Mouse (Mus musculus): ENCODE data around the gene Tmem132d.

The Tmem132d gene

GRCm38 (mm10) chr5:128432916-128433315, at the start of gene Tmem132d:
Gene Tmem132d, minus strand, starts transcription at chr5:128433077.
- DNase-seq: peak; percentile 14 to 21

- no peak for DNase-seq
These were observed 47.9 kb upstream of the Tmem132d start for GRCm38 (mm10) chr5:128480816-128481215.

GRCm38 (mm10) chr5:128475372-128475771, 42.5 kb upstream of the Tmem132d start:
- DNase-seq: no peak

DNA sequence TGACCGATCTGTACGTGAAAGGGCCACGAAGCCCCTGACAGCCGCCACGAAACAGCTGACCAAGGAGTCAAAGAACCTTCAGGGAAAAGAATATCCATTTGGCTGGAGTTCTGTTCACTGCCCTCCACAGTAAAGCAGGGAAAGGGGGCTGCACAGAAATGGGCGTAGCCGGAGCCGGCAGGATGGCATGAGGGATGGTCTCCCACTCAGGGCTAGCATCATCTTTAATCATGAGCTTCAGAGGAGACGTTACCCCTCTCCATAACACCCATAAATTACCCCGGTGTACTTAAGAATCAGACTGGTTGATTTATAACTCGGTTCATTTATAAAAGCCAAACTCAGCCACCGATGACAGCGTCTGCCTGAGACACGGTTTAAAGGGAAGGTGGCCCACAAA, 36.9 kb upstream of the Tmem132d start:
- DNase-seq: no peak

- no peak for DNase-seq
These were observed 31.6 kb upstream of the Tmem132d start for GRCm38 (mm10) chr5:128464514-128464913.

GRCm38 (mm10) chr5:128460605-128461004, 27.7 kb upstream of the Tmem132d start:
- DNase-seq: no peak

DNA sequence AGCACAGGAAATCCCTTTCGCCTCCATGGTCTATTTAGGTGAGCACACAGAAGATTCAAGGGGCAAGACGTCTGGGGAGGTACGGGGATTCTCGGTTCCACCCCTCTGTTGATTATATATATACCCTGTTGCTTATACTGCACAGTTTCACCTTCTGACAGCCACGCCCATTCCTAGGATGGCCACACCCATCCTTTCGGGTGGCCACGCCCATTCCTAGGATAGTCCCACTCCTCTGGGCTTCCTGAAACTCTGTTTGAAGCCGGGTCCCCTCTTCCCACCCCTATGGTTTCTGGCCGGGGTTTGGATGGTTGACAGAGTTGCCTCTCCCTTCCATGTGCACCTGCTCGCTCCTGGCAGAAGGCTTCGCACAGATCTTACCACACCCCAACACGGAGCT, 22.9 kb upstream of the Tmem132d start:
- no peak for DNase-seq

DNA sequence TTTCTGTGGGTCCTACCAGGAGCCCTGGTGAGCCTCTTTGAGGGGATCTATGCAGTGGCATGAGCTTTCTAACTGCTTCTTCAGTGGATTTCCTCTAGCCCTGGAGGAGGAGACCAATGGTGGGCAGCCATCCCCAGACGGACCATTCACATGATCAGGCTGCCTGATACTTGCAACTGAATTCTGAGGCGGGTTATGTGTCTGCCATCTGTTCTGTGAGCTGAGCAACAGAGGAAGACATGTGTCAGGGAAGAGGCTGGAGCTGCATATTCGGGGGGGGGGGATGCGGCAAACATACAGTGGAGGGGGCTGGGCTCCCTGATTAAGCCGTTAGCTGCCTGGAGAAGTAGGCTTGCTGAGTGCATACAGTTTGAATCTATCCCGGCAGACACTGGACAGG, 19.3 kb upstream of the Tmem132d start:
- no peak for DNase-seq

GRCm38 (mm10) chr5:128450808-128451207, 17.9 kb upstream of the Tmem132d start:
- DNase-seq: no peak

GRCm38 (mm10) chr5:128444876-128445275, 12.0 kb upstream of the Tmem132d start:
- no peak for DNase-seq

- no peak for DNase-seq
These were observed 11.0 kb upstream of the Tmem132d start for GRCm38 (mm10) chr5:128443848-128444247.

DNA sequence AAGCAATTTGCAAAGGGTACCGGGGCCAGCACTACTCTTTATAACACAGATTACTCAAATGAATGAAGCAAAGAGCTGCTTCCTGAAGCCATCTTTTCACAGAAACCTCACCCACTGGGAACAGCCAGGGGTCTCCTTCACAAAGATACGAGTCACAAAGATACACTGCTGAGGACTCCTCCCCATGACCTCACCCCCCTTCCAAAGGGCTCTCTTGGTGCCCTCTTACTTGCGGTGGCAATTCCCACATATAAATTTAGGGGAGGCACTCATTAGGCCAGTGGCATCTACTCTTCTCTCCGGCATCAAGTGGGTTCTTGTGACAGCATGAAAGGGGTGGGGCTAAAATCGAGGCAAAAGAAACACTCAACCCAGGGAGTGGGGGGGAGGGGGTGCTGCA, 8.2 kb upstream of the Tmem132d start:
- no peak for DNase-seq

DNA sequence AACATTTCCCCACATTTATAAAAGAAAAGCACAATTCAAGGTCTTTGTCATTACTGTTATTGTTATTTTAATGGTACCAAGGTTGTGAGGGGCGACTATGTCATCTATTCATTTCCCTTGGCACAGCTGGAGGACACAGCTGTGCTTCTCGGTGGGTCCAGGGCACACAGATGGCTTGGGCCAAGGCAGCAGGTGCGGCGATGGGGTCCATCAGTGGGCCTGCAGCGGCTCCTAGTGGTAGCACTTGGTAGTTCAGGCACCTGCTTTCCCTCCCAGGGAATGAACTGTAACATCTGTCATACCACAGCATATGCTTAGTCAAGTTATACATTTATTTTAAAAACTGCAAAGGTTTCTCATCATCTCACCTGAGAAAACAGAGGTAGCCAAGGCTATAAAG, 7.0 kb upstream of the Tmem132d start:
- peak; percentile 34 to 42 for DNase-seq

DNA sequence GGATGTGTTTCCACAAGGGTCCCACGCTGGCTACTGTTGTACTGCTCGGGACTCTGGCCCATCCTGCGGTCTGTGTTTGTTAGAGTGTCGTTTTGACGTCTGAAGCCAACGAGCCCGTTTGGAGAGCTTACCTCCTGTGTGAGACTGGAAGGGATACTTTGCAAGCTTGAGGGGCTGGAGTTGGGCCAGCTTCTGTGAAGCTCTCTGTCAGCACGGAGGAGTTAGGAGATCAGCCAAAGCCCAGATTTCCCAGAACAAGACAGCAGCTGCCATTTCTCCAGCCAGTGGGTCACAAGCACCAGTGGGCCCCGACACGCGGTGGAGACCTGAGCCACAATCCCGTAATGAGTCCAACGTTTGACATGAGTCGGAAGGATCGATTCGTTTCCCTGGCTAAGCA, 5.2 kb upstream of the Tmem132d start:
- DNase-seq: no peak

DNA sequence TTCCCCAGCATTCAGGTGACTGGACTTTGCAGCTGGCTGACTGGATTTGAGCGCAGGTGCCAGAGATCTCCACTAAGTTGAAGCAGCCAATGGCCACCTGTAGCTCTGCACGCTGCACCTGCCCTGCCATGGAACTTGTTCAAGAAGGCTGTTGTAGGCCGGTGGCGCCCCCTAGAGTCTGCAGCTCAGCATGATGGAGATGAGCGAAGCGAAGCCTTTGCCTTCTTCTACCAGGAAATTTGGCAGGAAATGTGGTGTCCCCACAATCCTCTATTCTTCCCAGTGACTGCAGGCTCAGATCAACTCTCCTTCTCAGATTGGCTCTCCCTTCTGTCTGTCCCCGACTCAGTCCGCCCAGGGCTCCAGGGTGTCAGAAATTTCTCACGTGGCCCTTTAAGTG, 4.0 kb upstream of the Tmem132d start:
- DNase-seq: peak; percentile 24 to 42

DNA sequence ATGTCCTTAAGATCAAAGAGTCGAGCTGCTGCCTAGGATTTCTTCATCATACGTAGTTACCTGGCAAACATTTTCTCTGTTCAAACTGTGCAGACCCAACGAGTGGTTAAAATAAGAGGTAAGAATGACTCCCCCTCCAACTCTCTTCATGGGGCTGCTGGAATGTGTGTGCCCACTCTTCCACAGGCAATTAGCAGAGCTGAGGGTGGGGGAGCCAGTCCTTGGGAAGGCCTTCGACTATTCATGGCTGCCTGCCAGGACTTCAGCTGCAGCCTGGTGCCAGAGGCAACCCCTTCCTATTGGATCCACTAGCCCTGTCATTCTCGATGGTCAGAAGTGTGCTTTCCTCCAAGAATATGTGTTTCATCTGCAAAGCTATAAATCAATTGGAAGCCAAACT, 2.8 kb upstream of the Tmem132d start:
- no peak for DNase-seq

DNA sequence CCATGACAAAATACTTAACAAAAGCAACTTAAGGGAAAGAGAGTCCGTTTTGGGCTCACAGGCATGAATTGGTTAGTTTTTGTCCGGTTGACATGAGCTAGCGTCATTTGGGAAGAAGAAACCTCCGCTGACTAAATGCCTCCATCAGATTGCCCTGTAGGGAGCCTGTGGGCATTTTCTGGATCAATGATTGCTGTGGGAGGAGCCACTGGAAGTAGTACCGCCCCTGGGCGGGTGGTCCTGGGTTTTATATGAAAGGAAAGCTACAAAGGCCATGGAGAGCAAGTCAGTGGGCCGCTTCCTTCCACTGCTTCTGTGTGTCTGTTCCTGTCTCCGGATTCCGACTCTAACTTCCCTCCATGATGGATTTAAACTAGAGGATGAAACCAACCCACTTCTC, 909 bp upstream of the Tmem132d start:
- DNase-seq: no peak

GRCm38 (mm10) chr5:128432422-128432821, 455 bp downstream of the Tmem132d start:
- no peak for DNase-seq

GRCm38 (mm10) chr5:128424636-128425035, 8.2 kb downstream of the Tmem132d start:
- DNase-seq: peak; percentile 7 to 22

GRCm38 (mm10) chr5:128424213-128424612, 8.7 kb downstream of the Tmem132d start:
- no peak for DNase-seq

- no peak for DNase-seq
These were observed 10.8 kb downstream of the Tmem132d start for GRCm38 (mm10) chr5:128422090-128422489.

GRCm38 (mm10) chr5:128418149-128418710, 14.6 kb downstream of the Tmem132d start:
- DNase-seq: no peak

GRCm38 (mm10) chr5:128414056-128414455, 18.8 kb downstream of the Tmem132d start:
- no peak for DNase-seq

DNA sequence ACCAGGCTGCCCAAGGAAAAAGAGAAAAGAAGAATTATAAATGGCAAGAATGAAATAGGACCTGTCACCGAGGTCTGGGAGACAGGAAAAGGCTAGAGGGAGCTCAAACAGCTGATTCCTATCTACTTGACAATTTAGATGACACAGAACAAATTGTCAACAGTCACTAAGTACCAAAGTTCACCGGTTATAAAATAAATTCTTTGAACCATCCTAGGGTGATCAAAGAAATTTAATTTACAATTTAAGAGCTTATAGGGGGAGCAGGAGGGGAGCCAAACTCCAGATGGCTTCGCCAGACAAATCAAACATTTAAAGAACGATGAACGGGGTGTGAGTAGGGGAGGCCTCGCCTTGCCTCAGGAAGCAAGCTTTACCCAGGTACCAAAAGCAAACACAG, 20.6 kb downstream of the Tmem132d start:
- no peak for DNase-seq

DNA sequence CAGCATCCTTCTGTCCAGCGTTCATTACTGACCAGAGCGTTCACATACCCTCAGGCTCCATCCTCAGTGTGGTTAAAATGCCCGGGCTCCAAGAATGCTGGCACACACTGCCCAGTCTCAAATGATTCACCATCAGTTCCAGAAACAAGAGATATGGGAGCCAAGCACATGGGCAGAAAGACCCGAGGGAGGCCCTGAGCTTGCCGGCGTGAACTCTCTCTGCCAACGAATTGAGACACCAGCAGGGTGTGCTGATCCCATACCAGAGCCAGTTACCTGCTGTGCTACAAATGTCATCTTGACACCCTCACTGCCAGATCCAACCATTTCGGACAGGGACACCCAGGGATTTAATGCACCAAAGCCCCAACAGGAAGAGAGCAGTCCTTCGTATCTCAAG, 25.3 kb downstream of the Tmem132d start:
- no peak for DNase-seq

GRCm38 (mm10) chr5:128405071-128405470, 27.8 kb downstream of the Tmem132d start:
- no peak for DNase-seq
